In the genomic region with DNA sequence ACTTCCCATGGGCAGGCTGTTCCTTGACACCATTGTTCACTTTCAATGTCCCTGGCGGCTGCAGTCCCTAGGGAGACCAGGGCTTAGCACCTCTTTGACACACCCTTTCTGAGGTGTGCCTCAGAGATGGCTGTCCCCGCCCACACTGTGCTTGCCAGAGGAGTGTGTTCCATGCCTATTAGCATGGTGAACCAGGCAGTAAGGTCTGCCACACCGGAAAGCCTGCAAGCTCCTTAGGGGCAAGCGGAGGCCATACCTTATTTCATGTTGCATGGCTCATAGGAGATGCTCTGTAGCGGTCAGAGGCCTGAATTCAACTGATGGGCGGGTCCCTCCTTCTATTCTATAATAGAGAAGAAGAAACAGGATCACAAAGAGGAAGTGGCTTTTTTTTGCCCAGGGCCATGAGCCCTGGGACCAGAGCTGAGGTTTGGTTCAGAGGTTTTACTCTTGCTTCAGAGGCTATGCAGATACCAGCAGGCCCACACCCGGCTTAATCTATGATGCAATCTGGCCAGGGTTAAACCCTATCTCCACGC, we compare ENCODE assay signal across 8 mouse cellular contexts.
DNase-seq lines count a peak whose midpoint lies in the region; ATAC-seq and TF ChIP-seq lines count a peak whose summit lies in the region.

No protein-coding gene starts in this region.

- no peak overlapping the region for H3K4me3 ChIP-seq in lung, embryonic 14.5 days (ENCODE audit: low read depth, low read length)
- H3K4me3 ChIP-seq in lung, adult 2 months (replicated peaks; ENCODE audit: extremely low read depth, low read depth, low read length) = no peak overlapping the region
- H3K4me3 ChIP-seq in intestine, postnatal 0 days (ENCODE audit: low read depth, low read length) = no peak overlapping the region

- H3K4me2 ChIP-seq in lung, embryonic 14.5 days = no peak overlapping the region
- H3K4me2 ChIP-seq in intestine, postnatal 0 days (replicated peaks; ENCODE audit: low read depth) = no peak overlapping the region

- 66% methylated on average over 8 of the region's 8 CpGs for WGBS in lung, embryonic 14.5 days
- WGBS in lung, adult 2 months = 49% methylated on average over 8 of the region's 8 CpGs
- WGBS in intestine, postnatal 0 days = 55% methylated on average over 8 of the region's 8 CpGs

- no peaks in the 10 kb centered on the region for H3K36me3 ChIP-seq in lung, embryonic 14.5 days (ENCODE audit: insufficient read depth)
- H3K36me3 ChIP-seq in intestine, postnatal 0 days (ENCODE audit: control insufficient read depth, insufficient read depth) = peaks cover 20% of the 10 kb centered on the region

- DNase-seq in lung, embryonic 14.5 days = peak; percentile 30
- DNase-seq in lung, adult 2 months = no peak
- peak; percentile 73 for DNase-seq in lung, postnatal 36 days
- DNase-seq in adipocyte (ENCODE audit: low spot score) = no peak
- DNase-seq in adrenal gland, postnatal 4 days (ENCODE audit: low spot score in 2 of 2) = no peak
- no peak for DNase-seq in left cerebral cortex, adult 11 months (ENCODE audit: low spot score)

- no peak for TF ChIP-seq CTCF in lung, embryonic 14.5 days (IDR thresholded peaks at IDR 0.05; ENCODE audit: low read depth)
- no peak for TF ChIP-seq CTCF in lung, adult 2 months (IDR thresholded peaks at IDR 0.05; ENCODE audit: insufficient read depth, low read length)
- TF ChIP-seq CTCF in intestine, postnatal 0 days (IDR thresholded peaks at IDR 0.05; ENCODE audit: low read depth) = no peak

- no peak overlapping the region for H3K9ac ChIP-seq in lung, embryonic 14.5 days
- H3K9ac ChIP-seq in intestine, postnatal 0 days (ENCODE audit: low read depth, low read length) = no peak overlapping the region

- H3K9me3 ChIP-seq in lung, embryonic 14.5 days (ENCODE audit: low read depth, low read length) = no peaks in the 10 kb centered on the region
- no peaks in the 10 kb centered on the region for H3K9me3 ChIP-seq in intestine, postnatal 0 days (ENCODE audit: control insufficient read depth)

- peaks cover 41% of the 10 kb centered on the region for H3K4me1 ChIP-seq in lung, embryonic 14.5 days (ENCODE audit: insufficient read depth)
- H3K4me1 ChIP-seq in lung, adult 2 months (ENCODE audit: control insufficient read depth, insufficient read depth, low read length) = peaks cover 30% of the 10 kb centered on the region
- peaks cover 5% of the 10 kb centered on the region for H3K4me1 ChIP-seq in intestine, postnatal 0 days (replicated peaks; ENCODE audit: control insufficient read depth, insufficient read depth, low read length)

- no peak for TF ChIP-seq POLR2A in lung, adult 2 months (IDR thresholded peaks at IDR 0.05; ENCODE audit: borderline replicate concordance, extremely low read depth, low read depth, low read length)

- ATAC-seq in lung, embryonic 14.5 days (ENCODE audit: insufficient read depth) = peak; percentile 8; the same call in 1 of the 2 replicates
- ATAC-seq in common myeloid progenitor, adult 5-6 weeks (replicated peaks; ENCODE audit: low read depth, poor library complexity, severe bottlenecking) = peak; percentile 82
- ATAC-seq in intestine, postnatal 0 days = peak; percentile 76

- H3K27ac ChIP-seq in lung, embryonic 14.5 days (ENCODE audit: low read depth) = peak overlapping the region; percentile 90; the same call in 1 of the 2 replicates
- no peak overlapping the region for H3K27ac ChIP-seq in intestine, postnatal 0 days (ENCODE audit: low read depth, low read length)

- H3K27me3 ChIP-seq in lung, embryonic 14.5 days (ENCODE audit: insufficient read depth, low read length) = no peaks in the 10 kb centered on the region
- no peaks in the 10 kb centered on the region for H3K27me3 ChIP-seq in intestine, postnatal 0 days (replicated peaks; ENCODE audit: control insufficient read depth, insufficient read depth, low read length)

Comparison
In these comparisons a context has a peak if more than half of its experiments do, and no peak if none do; other contexts are left out.
1. DNase-seq: peak in lung, embryonic 14.5 days (single experiment) and lung, postnatal 36 days (single experiment); none in lung, adult 2 months (single experiment), adipocyte (single experiment), adrenal gland, postnatal 4 days (0 of 2) and left cerebral cortex, adult 11 months (single experiment).
2. ATAC-seq: peak in every context shown above with its lines; median percentile 82 in common myeloid progenitor, adult 5-6 weeks; 76 in intestine, postnatal 0 days; 8 in lung, embryonic 14.5 days.